Mouse (Mus musculus) midbrain, embryonic 14.5 days (tissue): Measurements from ENCODE around the gene Dohh. TPM values are rescaled to one million over a fixed set of nuclear protein-coding genes. Genes with fewer than 3 reads are reported as not detected.

ENCODE experiments used
- ATAC-seq: fragments of 200-750 bp; cut with Nextera tagmentation; 2 replicates; pipeline ENCODE4 v1.8.0; 2017; ENCODE audit warnings: moderate number of reproducible peaks, moderate library complexity; ENCODE audit not compliant: low FRiP score, low TSS enrichment
- DNase-seq: peaks from one replicate; pipeline ENCODE4 v3.0.0-alpha.2; 2015
- H3K27ac ChIP-seq: fragments of 300-500 bp; sonication (generic); replicated peaks from 2 replicates; pipeline ENCODE4 v1.5.1; 2014; ENCODE audit warnings: mild to moderate bottlenecking, low read depth, low read length, moderate library complexity
- H3K27me3 ChIP-seq: fragments of 300-500 bp; sonication (generic); 2 replicates; pipeline ENCODE4 v1.6.1; 2014; ENCODE audit warnings: low read length, control low read depth, mixed read lengths; ENCODE audit not compliant: control insufficient read depth, insufficient read depth
- H3K36me3 ChIP-seq: fragments of 300-500 bp; sonication (generic); 2 replicates; pipeline ENCODE4 v1.6.1; 2014; ENCODE audit warnings: low read length, control low read depth; ENCODE audit not compliant: control insufficient read depth, insufficient read depth
- H3K4me1 ChIP-seq: fragments of 300-500 bp; sonication (generic); 2 replicates; pipeline ENCODE4 v1.6.1; 2014; ENCODE audit warnings: mild to moderate bottlenecking, antibody characterized with exemption, low read length, control low read depth; ENCODE audit not compliant: control insufficient read depth, insufficient read depth
- H3K4me2 ChIP-seq: fragments of 300-500 bp; sonication (generic); 2 replicates; pipeline ENCODE4 v1.6.1; 2014; ENCODE audit warnings: mild to moderate bottlenecking, low read length, moderate library complexity
- H3K4me3 ChIP-seq: fragments of 300-500 bp; sonication (generic); replicated peaks from 2 replicates; pipeline ENCODE4 v1.5.1; 2014; ENCODE audit warnings: low read depth, low read length
- H3K9ac ChIP-seq: fragments of 300-500 bp; sonication (generic); replicated peaks from 2 replicates; pipeline ENCODE4 v1.6.1; 2014; ENCODE audit warnings: mild to moderate bottlenecking, low read length, moderate library complexity
- H3K9me3 ChIP-seq: fragments of 300-500 bp; sonication (generic); 2 replicates; pipeline ENCODE4 v1.6.1; 2016; ENCODE audit warnings: low read length, control low read depth, mixed read lengths; ENCODE audit not compliant: control insufficient read depth
- WGBS: fragments of 180-500 bp; shearing (Covaris S2); extraction: QIAGEN DNeasy Blood & Tissue Kit; methylation state at CpG from one replicate; pipeline ENCODE4 v1.1.7; 2014; 5-methylcytosine and 5-hydroxymethylcytosine counted together
- polyA plus RNA-seq: library from polyadenylated mRNA; unstranded; fragments of >200 nt; fragmentation: Nextera tagmentation; extraction: Ambion mirVana; gene quantifications from 2 replicates; pipeline ENCODE4 v1.2.1, GENCODE M21; 2014

The Dohh gene
- polyA plus RNA-seq, 1 experiment from 2014 or later: 59.5 TPM

DNA sequence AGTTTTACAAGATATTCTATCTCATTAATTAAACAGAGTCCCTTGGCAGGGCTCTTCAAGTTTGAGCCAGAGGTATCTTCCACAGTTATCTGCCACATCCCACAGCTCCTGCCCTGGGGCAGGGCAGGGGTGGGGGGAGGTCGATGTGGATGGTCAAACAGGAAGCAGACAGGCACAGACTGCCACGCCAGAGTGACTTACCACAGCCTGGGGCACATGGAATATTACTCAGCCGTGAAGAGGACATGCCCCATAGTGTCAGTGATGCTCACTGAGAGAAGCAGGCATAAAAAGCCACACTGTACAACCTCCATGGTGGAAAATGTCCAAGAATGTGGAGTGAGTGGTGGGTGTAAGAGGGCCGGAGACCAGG, 39.1 kb upstream of the Dohh start:
- H3K27ac ChIP-seq: no peak overlapping the region
- WGBS: 81% methylated on average over 4 of the region's 4 CpGs
- no peak for ATAC-seq

DNA sequence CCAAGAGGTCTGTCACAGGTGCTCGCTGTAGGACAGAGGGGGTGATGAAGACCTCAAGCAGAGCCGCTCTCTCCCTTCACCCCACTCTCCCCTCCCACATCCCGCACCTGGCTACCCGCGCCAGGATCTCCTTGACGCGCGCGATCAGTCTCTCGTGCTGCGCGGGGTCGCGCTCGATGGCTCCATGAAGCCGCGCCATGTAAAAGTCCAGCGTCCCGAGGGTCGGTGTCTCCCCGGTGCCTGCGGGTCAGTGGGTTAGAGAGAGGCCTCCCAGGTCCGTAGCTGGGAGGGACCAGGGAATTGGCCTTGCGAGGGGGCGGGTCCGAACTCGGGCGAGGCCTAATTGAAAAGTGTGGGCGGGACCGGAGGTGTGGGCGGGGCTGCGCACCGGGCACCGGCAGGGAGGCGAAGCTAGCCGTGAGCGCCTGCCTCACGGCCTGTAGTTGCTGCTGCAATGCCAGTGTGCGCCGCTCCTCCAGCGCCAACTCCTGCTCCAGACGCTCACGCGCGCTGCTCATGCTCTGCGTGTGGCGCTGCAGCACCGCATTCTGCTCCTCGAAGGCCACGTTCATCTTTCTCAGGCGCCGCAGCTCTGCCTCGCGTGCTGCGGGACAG, 37.7 kb upstream of the Dohh start:
- H3K4me1 ChIP-seq: peaks cover 13% of the 10 kb centered on the region
- H3K9ac ChIP-seq: peak overlapping the region; percentile 45; the same call in 1 of the 2 replicates
- no peak overlapping the region for H3K27ac ChIP-seq
- H3K9me3 ChIP-seq: no peaks in the 10 kb centered on the region
- no peaks in the 10 kb centered on the region for H3K36me3 ChIP-seq
- H3K27me3 ChIP-seq: peaks cover 44% of the 10 kb centered on the region
- peak overlapping the region; percentile 21 for H3K4me3 ChIP-seq
- DNase-seq (peak; percentile 81), ATAC-seq (no peak)
- WGBS: 8% methylated on average over 55 of the region's 55 CpGs
- peak overlapping the region; percentile 50 for H3K4me2 ChIP-seq

More for the DNA sequence above, 39.1 kb upstream of the Dohh start:
- H3K9me3 ChIP-seq: no peaks in the 10 kb centered on the region
- H3K36me3 ChIP-seq: no peaks in the 10 kb centered on the region
- H3K9ac ChIP-seq: no peak overlapping the region
- no peak for DNase-seq
- no peak overlapping the region for H3K4me2 ChIP-seq
- peaks cover 13% of the 10 kb centered on the region for H3K4me1 ChIP-seq
- H3K27me3 ChIP-seq: peaks cover 46% of the 10 kb centered on the region
- no peak overlapping the region for H3K4me3 ChIP-seq

DNA sequence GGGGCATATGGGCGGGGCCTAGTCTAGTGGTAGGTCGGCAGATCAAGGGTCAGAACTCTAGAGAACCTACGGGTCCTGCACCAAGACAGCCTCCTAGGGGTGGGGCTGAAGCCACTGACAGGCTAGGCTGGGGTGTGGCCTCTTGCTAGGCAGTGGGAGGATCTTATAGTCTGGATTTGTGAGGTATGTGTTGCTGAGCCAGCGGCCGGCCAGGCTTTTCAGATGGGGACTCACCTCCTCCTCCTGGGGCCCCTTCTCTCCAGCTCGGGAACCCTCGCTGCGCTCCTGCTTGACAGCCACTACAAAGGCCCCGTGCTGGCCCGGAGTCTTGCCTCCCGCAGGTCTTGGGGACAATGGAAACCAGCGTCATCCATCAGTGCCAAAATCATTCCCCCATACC, 35.1 kb upstream of the Dohh start:
- no peak for ATAC-seq
- no peaks in the 10 kb centered on the region for H3K9me3 ChIP-seq
- H3K4me3 ChIP-seq: peak overlapping the region; percentile 60; the same call in 1 of the 2 replicates
- peaks cover 19% of the 10 kb centered on the region for H3K27me3 ChIP-seq
- H3K4me1 ChIP-seq: peaks cover 11% of the 10 kb centered on the region
- DNase-seq: no peak
- 4% methylated on average over 12 of the region's 12 CpGs for WGBS
- no peaks in the 10 kb centered on the region for H3K36me3 ChIP-seq
- no peak overlapping the region for H3K27ac ChIP-seq
- H3K9ac ChIP-seq: peak overlapping the region; percentile 62; the same call in 1 of the 2 replicates
- H3K4me2 ChIP-seq: peak overlapping the region; percentile 92

- Histone ChIP-seq H3K4me1 (peaks cover 11% of the 10 kb centered on the region), H3K27ac (no peak overlapping the region), H3K4me2 (peak overlapping the region; percentile 92), H3K9me3 (no peaks in the 10 kb centered on the region), H3K36me3 (no peaks in the 10 kb centered on the region), H3K27me3 (peaks cover 11% of the 10 kb centered on the region; the same call in 1 of the 2 replicates), H3K4me3 (peak overlapping the region; percentile 60), H3K9ac (peak overlapping the region; percentile 62)
- ATAC-seq (peak; percentile 16), DNase-seq (no peak)
- 0% methylated on average over 28 of the region's 29 CpGs for WGBS
Observed at GRCm38 (mm10) chr10:81349961-81350350, 34.3 kb upstream of the Dohh start.

DNA sequence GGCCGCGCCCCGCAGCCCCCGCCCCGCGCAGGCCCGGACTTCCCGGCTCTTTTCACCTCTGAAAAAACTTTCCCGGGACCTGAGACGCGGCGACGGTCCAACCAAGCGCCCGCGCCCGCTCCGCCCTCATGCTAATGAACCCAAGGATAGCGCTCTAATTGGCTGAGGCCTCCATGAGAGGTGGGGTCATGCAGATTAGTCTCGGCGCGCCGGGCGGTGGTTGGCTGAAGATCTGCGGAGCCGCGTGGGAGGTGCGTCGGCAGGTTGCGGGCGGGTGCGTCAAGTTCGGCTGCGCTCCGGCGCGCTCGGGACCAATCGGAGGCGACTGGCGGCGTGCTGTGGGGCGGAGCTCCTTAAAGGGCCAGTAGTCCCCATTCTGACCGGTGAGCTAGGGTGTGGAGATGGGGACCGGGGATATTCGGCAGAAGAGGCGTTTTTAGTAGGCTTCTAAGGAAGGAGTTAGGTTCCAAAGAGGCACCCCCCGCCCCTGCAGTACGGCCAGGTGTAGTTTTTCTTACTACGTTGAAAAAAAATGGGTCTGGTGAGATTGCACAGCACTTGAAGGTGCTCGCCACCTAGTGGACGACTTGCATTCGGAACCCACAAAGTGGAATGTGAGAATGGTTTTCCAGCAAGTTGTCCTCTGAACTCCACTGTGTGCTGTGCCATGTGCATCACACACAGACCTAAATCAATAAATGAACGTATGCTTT, 33.7 kb upstream of the Dohh start, which contains the start of gene Hmg20b:
TSS of gene Hmg20b (minus strand) at position 130 of the 713 bp plus-strand sequence.
- Histone ChIP-seq H3K27ac (peak within 1 kb of the TSS; percentile 27; the same call in 1 of the 2 replicates), H3K4me3 (peak within 1 kb of the TSS; percentile 60), H3K27me3 (peaks cover 6% of the 10 kb centered on the region; the same call in 1 of the 2 replicates), H3K9me3 (no peaks in the 10 kb centered on the region), H3K9ac (peak within 1 kb of the TSS; percentile 62), H3K4me1 (peaks cover 11% of the 10 kb centered on the region), H3K4me2 (peak within 1 kb of the TSS; percentile 92), H3K36me3 (no peaks in the 10 kb centered on the region)
- peak; percentile 99 for DNase-seq
- WGBS: under 1% methylated on average over 54 of the region's 54 CpGs
- peak; percentile 97 for ATAC-seq

DNA sequence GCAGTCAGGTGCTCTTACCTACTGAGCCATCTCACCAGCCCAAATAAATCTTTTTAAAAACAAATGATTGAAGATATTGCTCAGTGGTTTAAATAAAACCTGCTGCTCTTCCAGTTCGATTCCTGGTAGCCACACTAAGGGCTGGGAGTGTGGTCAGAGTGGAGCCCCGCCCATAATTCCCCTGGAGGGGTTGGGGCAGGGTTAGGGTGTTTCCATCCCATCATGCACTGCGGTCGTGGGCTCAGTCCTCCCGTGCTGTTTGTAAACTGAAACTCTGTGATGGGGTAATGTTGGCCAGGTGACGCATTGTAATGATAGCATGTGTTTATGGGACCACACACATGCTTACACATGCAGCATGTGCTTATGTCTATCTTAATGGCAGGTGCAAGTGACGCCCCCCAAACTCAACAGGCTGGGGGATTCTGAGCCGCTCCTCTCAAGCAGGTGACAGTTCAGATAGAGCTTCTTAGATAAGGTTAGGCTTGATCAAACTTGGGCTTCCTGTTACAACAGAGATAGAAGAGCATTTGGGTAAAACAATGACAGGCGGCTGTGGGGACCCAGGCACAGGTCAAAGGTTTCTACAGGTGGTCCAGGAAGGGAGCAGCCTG, 32.4 kb upstream of the Dohh start:
- no peak overlapping the region for H3K27ac ChIP-seq
- peaks cover 11% of the 10 kb centered on the region for H3K4me1 ChIP-seq
- H3K27me3 ChIP-seq: no peaks in the 10 kb centered on the region
- H3K9me3 ChIP-seq: no peaks in the 10 kb centered on the region
- WGBS: 30% methylated on average over 9 of the region's 9 CpGs
- no peaks in the 10 kb centered on the region for H3K36me3 ChIP-seq
- no peak overlapping the region for H3K9ac ChIP-seq
- ATAC-seq: no peak
- no peak overlapping the region for H3K4me2 ChIP-seq
- DNase-seq: no peak
- H3K4me3 ChIP-seq: no peak overlapping the region

GRCm38 (mm10) chr10:81354738-81355477, 29.3 kb upstream of the Dohh start:
- Histone ChIP-seq H3K4me2 (no peak overlapping the region), H3K9ac (0 out of 2 replicates have a peak overlapping the region, but pooled peaks have one; percentile 3), H3K9me3 (no peaks in the 10 kb centered on the region), H3K4me1 (peaks cover 13% of the 10 kb centered on the region), H3K36me3 (no peaks in the 10 kb centered on the region), H3K27ac (no peak overlapping the region), H3K27me3 (no peaks in the 10 kb centered on the region), H3K4me3 (no peak overlapping the region)
- 56% methylated on average over 9 of the region's 9 CpGs for WGBS
- DNase-seq (no peak), ATAC-seq (no peak)

DNA sequence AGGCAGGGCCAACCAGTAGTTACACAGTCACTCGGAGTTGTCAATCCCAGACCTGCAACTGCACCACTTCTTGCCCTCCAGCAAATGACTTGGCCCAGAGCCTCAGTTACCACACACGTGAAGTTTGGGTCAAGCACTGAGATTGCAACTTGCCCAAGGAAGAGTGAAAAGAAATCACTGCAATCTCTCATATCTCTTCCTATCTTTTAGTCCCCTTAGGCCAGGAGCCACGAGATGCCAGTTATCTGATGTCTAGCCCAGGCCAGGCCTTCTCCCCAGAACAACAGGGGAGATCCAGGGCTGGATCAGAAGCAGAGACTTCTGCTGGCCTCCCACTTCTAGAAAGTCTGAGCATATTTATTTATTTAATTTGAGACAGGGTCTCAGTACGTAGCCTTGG, 28.7 kb upstream of the Dohh start:
- Histone ChIP-seq H3K9ac (no peak overlapping the region), H3K4me2 (no peak overlapping the region), H3K4me3 (no peak overlapping the region), H3K9me3 (no peaks in the 10 kb centered on the region), H3K4me1 (peaks cover 12% of the 10 kb centered on the region), H3K27ac (no peak overlapping the region), H3K27me3 (no peaks in the 10 kb centered on the region), H3K36me3 (no peaks in the 10 kb centered on the region)
- ATAC-seq (no peak), DNase-seq (no peak)
- WGBS: 82% methylated on average over 4 of the region's 4 CpGs
